Mouse (Mus musculus): ENCODE measurements around the gene Crtc3.

DNA sequence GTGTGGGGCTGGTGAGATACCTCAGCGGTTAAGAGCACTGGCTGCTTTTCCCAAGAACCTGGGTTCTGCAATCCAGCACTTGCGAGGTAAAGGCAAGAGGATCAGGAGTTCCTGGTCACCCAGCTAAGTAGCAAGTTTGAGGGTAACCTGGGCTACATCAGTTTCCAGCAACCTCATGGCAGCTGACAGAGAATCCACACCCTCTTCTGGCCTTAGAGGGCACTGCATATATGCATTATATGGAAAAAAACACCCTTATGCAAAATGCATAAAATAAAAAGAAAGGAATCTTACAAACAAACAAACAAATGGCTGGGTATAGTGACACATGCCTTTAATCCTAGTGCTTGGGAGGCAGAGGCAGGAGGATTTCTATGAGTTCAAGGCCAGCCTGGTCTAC, 55.0 kb downstream of the Crtc3 start:
- TF ChIP-seq ZC3H11A (IDR thresholded peaks at IDR 0.05; ENCODE audit: borderline replicate concordance, low read depth, low read length) (no peak), MAFK (IDR thresholded peaks at IDR 0.05; ENCODE audit: insufficient read depth, low read depth, low read length) (no peak), CHD2 (IDR thresholded peaks at IDR 0.05; ENCODE audit: low read depth, low read length) (no peak), HCFC1 (IDR thresholded peaks at IDR 0.05; ENCODE audit: borderline replicate concordance, insufficient read depth, low read length) (no peak)

Data from ES-E14 (cell line).